22 mouse cellular contexts compared by ENCODE assay signal in the genomic region with DNA sequence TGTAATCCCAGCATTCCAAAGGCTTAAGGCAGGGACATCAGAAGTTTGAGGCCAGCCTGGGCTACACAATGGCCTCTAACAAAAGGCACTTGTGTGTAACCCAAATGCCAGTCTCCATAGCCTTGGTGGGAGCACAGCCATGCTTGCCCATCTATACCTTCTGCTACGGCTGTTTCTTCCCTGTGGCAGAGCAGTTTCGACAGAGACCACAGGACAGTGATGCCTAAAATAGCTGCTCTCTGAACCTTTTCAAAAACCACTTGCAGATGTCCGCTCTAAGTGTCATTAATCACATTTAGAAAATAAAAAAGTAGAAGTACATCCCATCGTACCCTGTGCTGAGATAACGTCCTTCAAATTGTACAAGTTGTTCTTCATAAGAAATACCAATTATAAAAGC. TPM values are rescaled to one million over a fixed set of nuclear protein-coding genes. Genes with fewer than 3 reads are reported as not detected.
DNase-seq lines count a peak whose midpoint lies in the region; ATAC-seq and TF ChIP-seq lines count a peak whose summit lies in the region.
"Had no signal": no experiment of that assay in that cellular context is flagged by ENCODE, and none has a peak within 500 bp of the region (broad histone marks: within the 10 kb centered on the region; RNA-seq: fewer than 3 reads in every experiment).

No protein-coding gene starts in this region.

- DNase-seq in spleen, adult 2 months (ENCODE audit: low read depth in 1 of 2, low spot score in 2 of 2), result no peak
- DNase-seq in spleen, adult 12 weeks (ENCODE audit: low spot score), result no peak
- DNase-seq in splenic B cell, adult 2 months (ENCODE audit: low read depth, low spot score), result peak; percentile 41
- no peak for DNase-seq in thymus, postnatal 14 days
- DNase-seq in forebrain, embryonic 11.5 days (ENCODE audit: low spot score), result no peak
- DNase-seq: adrenal gland, adult 2 months; cerebellum, adult 9-10 months; gastrocnemius, postnatal 14 days; kidney, adult 18-20 months; lung, postnatal 4 days; thymus, adult 2 months had no signal

- 0 out of 2 replicates have a peak overlapping the region, but pooled peaks have one; percentile 34 for H3K27ac ChIP-seq in heart, embryonic 13.5 days (replicated peaks)
- no peak overlapping the region for H3K27ac ChIP-seq in heart, embryonic 11.5 days (ENCODE audit: low read depth, low read length)
- peak overlapping the region; percentile 19; the same call in 1 of the 2 replicates for H3K27ac ChIP-seq in spleen, adult 2 months (ENCODE audit: insufficient read depth, low read length)
- H3K27ac ChIP-seq in liver, embryonic 12.5 days, result no peak overlapping the region
- H3K27ac ChIP-seq in forebrain, embryonic 11.5 days (ENCODE audit: low read depth, low read length), result no peak overlapping the region
- H3K27ac ChIP-seq: forebrain, embryonic 15.5 days; kidney, postnatal 0 days; lung, embryonic 15.5 days; midbrain, embryonic 12.5 days; neural tube, embryonic 12.5 days had no signal

- peaks cover 54% of the 10 kb centered on the region for H3K4me1 ChIP-seq in heart, embryonic 13.5 days
- H3K4me1 ChIP-seq in heart, embryonic 11.5 days (ENCODE audit: control insufficient read depth, insufficient read depth, low read length), result 0 out of 2 replicates have a peak, but pooled peaks cover 2% of the 10 kb centered on the region
- peaks cover 16% of the 10 kb centered on the region for H3K4me1 ChIP-seq in spleen, adult 2 months (ENCODE audit: control insufficient read depth, insufficient read depth, insufficient read length)
- peaks cover 69% of the 10 kb centered on the region for H3K4me1 ChIP-seq in liver, embryonic 12.5 days
- no peaks in the 10 kb centered on the region for H3K4me1 ChIP-seq in forebrain, embryonic 11.5 days (replicated peaks; ENCODE audit: control insufficient read depth, insufficient read depth, low read length)

- H3K4me2 ChIP-seq in heart, embryonic 13.5 days, result peak overlapping the region; percentile 80
- H3K4me2 ChIP-seq in heart, embryonic 11.5 days, result no peak overlapping the region
- peak overlapping the region; percentile 29; the same call in 1 of the 2 replicates for H3K4me2 ChIP-seq in liver, embryonic 12.5 days
- H3K4me2 ChIP-seq in forebrain, embryonic 11.5 days (ENCODE audit: low read depth, low read length, severe bottlenecking), result no peak overlapping the region
- H3K4me2 ChIP-seq: forebrain, embryonic 15.5 days; lung, embryonic 15.5 days; midbrain, embryonic 12.5 days; neural tube, embryonic 12.5 days had no signal

- TF ChIP-seq CTCF in spleen, adult 2 months (IDR thresholded peaks at IDR 0.05; ENCODE audit: extremely low read depth, insufficient read depth, insufficient read length, insufficient replicate concordance), result no peak

- no peaks in the 10 kb centered on the region for H3K9me3 ChIP-seq in heart, embryonic 13.5 days
- H3K9me3 ChIP-seq in heart, embryonic 11.5 days (replicated peaks; ENCODE audit: control insufficient read depth, low read length), result no peaks in the 10 kb centered on the region
- no peaks in the 10 kb centered on the region for H3K9me3 ChIP-seq in liver, embryonic 12.5 days (replicated peaks)
- H3K9me3 ChIP-seq in forebrain, embryonic 11.5 days (ENCODE audit: control insufficient read depth, low read length), result no peaks in the 10 kb centered on the region
- H3K9me3 ChIP-seq: forebrain, embryonic 15.5 days; lung, embryonic 15.5 days; midbrain, embryonic 12.5 days; neural tube, embryonic 12.5 days had no signal

- H3K9ac ChIP-seq in heart, embryonic 13.5 days, result no peak overlapping the region; the same call in 1 of the 2 replicates
- H3K9ac ChIP-seq in heart, embryonic 11.5 days (ENCODE audit: low read depth, low read length), result no peak overlapping the region
- H3K9ac ChIP-seq in liver, embryonic 12.5 days, result no peak overlapping the region
- no peak overlapping the region for H3K9ac ChIP-seq in forebrain, embryonic 11.5 days (ENCODE audit: low read length)
- H3K9ac ChIP-seq: forebrain, embryonic 15.5 days; lung, embryonic 15.5 days; midbrain, embryonic 12.5 days; neural tube, embryonic 12.5 days had no signal

- WGBS in heart, embryonic 13.5 days, result 49% methylated on average over 5 of the region's 5 CpGs
- WGBS in heart, embryonic 11.5 days (ENCODE audit: insufficient replicate concordance), result 50% methylated on average over 5 of the region's 5 CpGs
- 26% methylated on average over 5 of the region's 5 CpGs for WGBS in spleen, adult 2 months
- 54% methylated on average over 5 of the region's 5 CpGs for WGBS in liver, embryonic 12.5 days (ENCODE audit: insufficient replicate concordance)
- 88% methylated on average over 5 of the region's 5 CpGs for WGBS in forebrain, embryonic 11.5 days

- ATAC-seq in heart, embryonic 13.5 days (ENCODE audit: extremely low read depth, insufficient number of reproducible peaks, low FRiP score, low TSS enrichment), result no peak
- ATAC-seq in heart, embryonic 11.5 days (replicated peaks; ENCODE audit: insufficient number of reproducible peaks, low FRiP score, low TSS enrichment), result no peak
- no peak for ATAC-seq in liver, embryonic 12.5 days
- ATAC-seq in forebrain, embryonic 11.5 days (replicated peaks; ENCODE audit: low FRiP score), result no peak
- ATAC-seq: forebrain, embryonic 15.5 days had no signal

- no peak for TF ChIP-seq POLR2A in spleen, adult 2 months (IDR thresholded peaks at IDR 0.05; ENCODE audit: low read depth, low read length)

- H3K36me3 ChIP-seq in heart, embryonic 13.5 days, result no peaks in the 10 kb centered on the region
- no peaks in the 10 kb centered on the region for H3K36me3 ChIP-seq in heart, embryonic 11.5 days (ENCODE audit: control insufficient read depth, insufficient read depth, low read length)
- H3K36me3 ChIP-seq in spleen, adult 2 months (ENCODE audit: control insufficient read depth, insufficient read depth, low read length), result no peaks in the 10 kb centered on the region
- no peaks in the 10 kb centered on the region for H3K36me3 ChIP-seq in liver, embryonic 12.5 days
- no peaks in the 10 kb centered on the region for H3K36me3 ChIP-seq in splenic B cell, adult 2 months (ENCODE audit: control insufficient read depth, insufficient read depth, low read length, poor library complexity, severe bottlenecking)
- no peaks in the 10 kb centered on the region for H3K36me3 ChIP-seq in forebrain, embryonic 11.5 days (ENCODE audit: control insufficient read depth, insufficient read depth, low read length)
- H3K36me3 ChIP-seq: forebrain, embryonic 15.5 days; lung, embryonic 15.5 days; midbrain, embryonic 12.5 days; neural tube, embryonic 12.5 days had no signal

- H3K4me3 ChIP-seq in heart, embryonic 13.5 days, result no peak overlapping the region
- no peak overlapping the region for H3K4me3 ChIP-seq in heart, embryonic 11.5 days (ENCODE audit: low read depth, low read length)
- no peak overlapping the region for H3K4me3 ChIP-seq in spleen, adult 2 months (ENCODE audit: extremely low read depth, insufficient read depth, insufficient read length)
- no peak overlapping the region for H3K4me3 ChIP-seq in liver, embryonic 12.5 days
- H3K4me3 ChIP-seq in forebrain, embryonic 11.5 days (ENCODE audit: low read depth, low read length), result no peak overlapping the region
- H3K4me3 ChIP-seq: forebrain, embryonic 15.5 days; lung, embryonic 15.5 days; midbrain, embryonic 12.5 days; neural tube, embryonic 12.5 days had no signal

- no peaks in the 10 kb centered on the region for H3K27me3 ChIP-seq in heart, embryonic 13.5 days (replicated peaks)
- no peaks in the 10 kb centered on the region for H3K27me3 ChIP-seq in heart, embryonic 11.5 days (ENCODE audit: control insufficient read depth, insufficient read depth, low read length)
- no peaks in the 10 kb centered on the region for H3K27me3 ChIP-seq in spleen, adult 2 months (ENCODE audit: control insufficient read depth, insufficient read depth, low read length)
- no peaks in the 10 kb centered on the region for H3K27me3 ChIP-seq in liver, embryonic 12.5 days (replicated peaks)
- H3K27me3 ChIP-seq in splenic B cell, adult 2 months (ENCODE audit: control insufficient read depth, insufficient read depth, low read length, poor library complexity, severe bottlenecking), result no peaks in the 10 kb centered on the region; the same call in 1 of the 2 replicates
- H3K27me3 ChIP-seq in forebrain, embryonic 11.5 days (ENCODE audit: control insufficient read depth, insufficient read depth, low read length), result no peaks in the 10 kb centered on the region
- H3K27me3 ChIP-seq: forebrain, embryonic 15.5 days; lung, embryonic 15.5 days; midbrain, embryonic 12.5 days; neural tube, embryonic 12.5 days had no signal

RNA-seq across cellular contexts. Expression of a gene that starts 2.2 kb away (rescaled TPM):
- 10.1 TPM in 2 replicates for polyA plus RNA-seq in heart, embryonic 13.5 days (2015; fragmentation: Nextera tagmentation; extraction: Ambion mirVana)
- polyA plus RNA-seq in heart, embryonic 11.5 days (2014; fragmentation: Nextera tagmentation; extraction: Ambion mirVana), result 13.7 and 17.0 TPM in 2 replicates
- 9.6 and 10.2 TPM in 2 replicates for polyA plus RNA-seq in spleen, adult 2 months (2012; rRNA removed)
- 9.6 and 10.6 TPM in 2 replicates for polyA plus RNA-seq in liver, embryonic 12.5 days (2016; fragmentation: Nextera tagmentation; extraction: Ambion mirVana)
- polyA plus RNA-seq in forebrain, embryonic 11.5 days (2014; fragmentation: Nextera tagmentation; extraction: Ambion mirVana), result 8.9 and 9.8 TPM in 2 replicates

RNA-seq across cellular contexts. Expression of a gene that starts 19.5 kb away (rescaled TPM):
- polyA plus RNA-seq in heart, embryonic 13.5 days (2015; fragmentation: Nextera tagmentation; extraction: Ambion mirVana), result 0.48 and 0.76 TPM in 2 replicates
- polyA plus RNA-seq in heart, embryonic 11.5 days (2014; fragmentation: Nextera tagmentation; extraction: Ambion mirVana), result 0.38 and 0.66 TPM in 2 replicates
- 0.44 and 1.2 TPM in 2 replicates for polyA plus RNA-seq in spleen, adult 2 months (2012; rRNA removed)
- 0.46 and 0.50 TPM in 2 replicates for polyA plus RNA-seq in liver, embryonic 12.5 days (2016; fragmentation: Nextera tagmentation; extraction: Ambion mirVana)
- 0.37 TPM in 1 of 2 replicates, not detected in the other for polyA plus RNA-seq in forebrain, embryonic 11.5 days (2014; fragmentation: Nextera tagmentation; extraction: Ambion mirVana)
- polyA plus RNA-seq: embryonic facial prominence, embryonic 11.5 days; hindbrain, embryonic 11.5 days; midbrain, embryonic 12.5 days had no signal

RNA-seq across cellular contexts. Expression of a gene that starts 19.9 kb away (rescaled TPM):
- polyA plus RNA-seq in heart, embryonic 13.5 days (2015; fragmentation: Nextera tagmentation; extraction: Ambion mirVana), result 24.9 and 30.1 TPM in 2 replicates
- 25.6 and 28.0 TPM in 2 replicates for polyA plus RNA-seq in heart, embryonic 11.5 days (2014; fragmentation: Nextera tagmentation; extraction: Ambion mirVana)
- 11.0 and 15.0 TPM in 2 replicates for polyA plus RNA-seq in spleen, adult 2 months (2012; rRNA removed)
- polyA plus RNA-seq in liver, embryonic 12.5 days (2016; fragmentation: Nextera tagmentation; extraction: Ambion mirVana), result 25.7 and 27.3 TPM in 2 replicates
- polyA plus RNA-seq in forebrain, embryonic 11.5 days (2014; fragmentation: Nextera tagmentation; extraction: Ambion mirVana), result 28.7 and 29.3 TPM in 2 replicates

RNA-seq across cellular contexts. Expression of a gene that starts 47.3 kb away (rescaled TPM):
- 0.11 TPM in 1 of 2 replicates, not detected in the other for polyA plus RNA-seq in heart, embryonic 13.5 days (2015; fragmentation: Nextera tagmentation; extraction: Ambion mirVana)
- not detected in 2 replicates for polyA plus RNA-seq in heart, embryonic 11.5 days (2014; fragmentation: Nextera tagmentation; extraction: Ambion mirVana)
- 1.5 and 2.5 TPM in 2 replicates for polyA plus RNA-seq in spleen, adult 2 months (2012; rRNA removed)
- 0.10 and 0.13 TPM in 2 replicates for polyA plus RNA-seq in liver, embryonic 12.5 days (2016; fragmentation: Nextera tagmentation; extraction: Ambion mirVana)
- polyA plus RNA-seq in forebrain, embryonic 11.5 days (2014; fragmentation: Nextera tagmentation; extraction: Ambion mirVana), result not detected in 2 replicates
- polyA plus RNA-seq: embryonic facial prominence, embryonic 11.5 days; hindbrain, embryonic 11.5 days; lung, embryonic 15.5 days; stomach, embryonic 14.5 days had no signal

Comparison
In these comparisons a context has a peak if more than half of its experiments do, and no peak if none do; other contexts are left out.
1. H3K27ac ChIP-seq: peak in heart, embryonic 13.5 days (single experiment) and spleen, adult 2 months (single experiment); none in heart, embryonic 11.5 days (single experiment), liver, embryonic 12.5 days (single experiment) and forebrain, embryonic 11.5 days (single experiment).
2. H3K4me2 ChIP-seq: peak in heart, embryonic 13.5 days (single experiment) and liver, embryonic 12.5 days (single experiment); none in heart, embryonic 11.5 days (single experiment) and forebrain, embryonic 11.5 days (single experiment).